In the genomic region with DNA sequence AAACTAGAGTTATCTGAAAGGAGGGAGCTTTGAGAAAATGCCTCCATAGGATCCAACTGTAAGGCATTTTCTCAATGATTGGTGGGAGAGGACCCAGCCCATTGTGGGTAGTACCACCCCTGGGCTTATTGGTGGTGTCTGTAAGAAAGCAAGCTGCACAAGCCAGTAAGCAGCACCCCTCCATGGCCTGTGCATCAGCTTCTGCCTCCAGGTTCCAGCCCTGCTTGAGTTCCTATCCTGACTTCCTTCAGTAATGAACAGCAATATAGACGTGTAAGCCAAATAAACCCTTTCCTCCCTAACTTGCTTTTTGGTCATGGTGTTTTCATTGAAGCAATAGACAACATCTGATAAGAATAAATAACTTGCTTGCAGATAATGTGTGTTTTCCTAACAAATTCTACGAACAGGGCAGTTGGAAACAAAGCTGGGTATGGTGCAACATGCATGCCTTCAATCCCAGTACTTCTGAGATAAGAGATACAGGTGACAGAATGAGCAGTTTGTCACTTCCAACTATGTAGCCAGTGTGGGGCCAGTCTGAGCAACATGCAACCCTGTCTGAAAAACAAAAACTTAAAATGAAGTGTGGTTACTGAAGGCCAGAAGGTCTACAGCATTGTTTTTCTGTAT, we compare ENCODE assay signal across 8 mouse cellular contexts. TPM values are rescaled to one million over a fixed set of nuclear protein-coding genes. Genes with fewer than 3 reads are reported as not detected.
A peak's percentile ranks its signal among the peaks of the same experiment; 100 is the strongest.
DNase-seq lines count a peak whose midpoint lies in the region; ATAC-seq lines count a peak whose summit lies in the region.

No protein-coding gene starts in this region.

- ATAC-seq in embryonic facial prominence, embryonic 15.5 days (ENCODE audit: insufficient number of reproducible peaks, low FRiP score, low TSS enrichment, low read depth), result no peak
- ATAC-seq in limb, embryonic 11.5 days (ENCODE audit: insufficient number of reproducible peaks, low FRiP score, low TSS enrichment, low read depth), result no peak
- peak; percentile 19 for ATAC-seq in neural tube, embryonic 15.5 days (ENCODE audit: low FRiP score)

- H3K4me1 ChIP-seq in embryonic facial prominence, embryonic 15.5 days, result peaks cover 26% of the 10 kb centered on the region
- peaks cover 6% of the 10 kb centered on the region; the same call in 1 of the 2 replicates for H3K4me1 ChIP-seq in limb, embryonic 11.5 days (ENCODE audit: control insufficient read depth, insufficient read depth, low read length)
- H3K4me1 ChIP-seq in neural tube, embryonic 15.5 days, result peaks cover 40% of the 10 kb centered on the region

- H3K36me3 ChIP-seq in embryonic facial prominence, embryonic 15.5 days, result peaks cover 7% of the 10 kb centered on the region; the same call in 1 of the 2 replicates
- peaks cover 8% of the 10 kb centered on the region; the same call in 1 of the 2 replicates for H3K36me3 ChIP-seq in limb, embryonic 11.5 days (ENCODE audit: control insufficient read depth, insufficient read depth, low read length)
- peaks cover 15% of the 10 kb centered on the region for H3K36me3 ChIP-seq in neural tube, embryonic 15.5 days

- H3K4me3 ChIP-seq in embryonic facial prominence, embryonic 15.5 days (replicated peaks), result peak overlapping the region; percentile 97
- H3K4me3 ChIP-seq in limb, embryonic 11.5 days (ENCODE audit: low read depth, low read length), result peak overlapping the region; percentile 96
- peak overlapping the region; percentile 96 for H3K4me3 ChIP-seq in neural tube, embryonic 15.5 days (replicated peaks)

- H3K27ac ChIP-seq in embryonic facial prominence, embryonic 15.5 days (replicated peaks), result peak overlapping the region; percentile 81
- peak overlapping the region; percentile 87 for H3K27ac ChIP-seq in limb, embryonic 11.5 days (replicated peaks; ENCODE audit: low read depth, low read length)
- peak overlapping the region; percentile 87 for H3K27ac ChIP-seq in neural tube, embryonic 15.5 days (replicated peaks)

- DNase-seq in left cerebral cortex, postnatal 4 days, result peak; percentile 6
- no peak for DNase-seq in left cerebral cortex, postnatal 25 days (ENCODE audit: low spot score in 2 of 2)
- DNase-seq in limb, embryonic 11.5 days (ENCODE audit: low spot score), result no peak
- DNase-seq in ovary, adult 18-20 months (ENCODE audit: low spot score), result no peak
- DNase-seq in right cerebral cortex, adult 2 months (ENCODE audit: low spot score in 2 of 2), result no peak
- DNase-seq in right cerebral cortex, postnatal 25 days, result no peak

- no peaks in the 10 kb centered on the region for H3K9me3 ChIP-seq in embryonic facial prominence, embryonic 15.5 days (replicated peaks)
- no peaks in the 10 kb centered on the region for H3K9me3 ChIP-seq in limb, embryonic 11.5 days (ENCODE audit: control insufficient read depth, low read length)
- H3K9me3 ChIP-seq in neural tube, embryonic 15.5 days (replicated peaks), result no peaks in the 10 kb centered on the region

- WGBS in embryonic facial prominence, embryonic 15.5 days, result 32% methylated on average over 2 of the region's 2 CpGs
- WGBS in limb, embryonic 11.5 days, result 47% methylated on average over 2 of the region's 2 CpGs
- 42% methylated on average over 2 of the region's 2 CpGs for WGBS in neural tube, embryonic 15.5 days

- H3K27me3 ChIP-seq in embryonic facial prominence, embryonic 15.5 days, result no peaks in the 10 kb centered on the region
- H3K27me3 ChIP-seq in limb, embryonic 11.5 days (ENCODE audit: control insufficient read depth, insufficient read depth, low read length), result no peaks in the 10 kb centered on the region
- H3K27me3 ChIP-seq in neural tube, embryonic 15.5 days (replicated peaks), result no peaks in the 10 kb centered on the region

- intact Hi-C loops in left cerebral cortex, postnatal 4 days (cut with DNase I), result no loop called here
- intact Hi-C loops in left cerebral cortex, postnatal 25 days (cut with DNase I), result loop anchor here (5.0 kb wide), 1 partner anchor 48 kb away; no protein-coding TSS in a partner anchor

- H3K9ac ChIP-seq in embryonic facial prominence, embryonic 15.5 days, result peak overlapping the region; percentile 31
- peak overlapping the region; percentile 80 for H3K9ac ChIP-seq in limb, embryonic 11.5 days (ENCODE audit: low read length)
- peak overlapping the region; percentile 72 for H3K9ac ChIP-seq in neural tube, embryonic 15.5 days (replicated peaks)

- H3K4me2 ChIP-seq in embryonic facial prominence, embryonic 15.5 days (replicated peaks), result peak overlapping the region; percentile 61
- H3K4me2 ChIP-seq in limb, embryonic 11.5 days (ENCODE audit: low read depth, severe bottlenecking), result peak overlapping the region; percentile 86
- H3K4me2 ChIP-seq in neural tube, embryonic 15.5 days, result peak overlapping the region; percentile 92

RNA-seq across cellular contexts. Expression of a gene that starts 0.8 kb away (rescaled TPM):
- total RNA-seq in left cerebral cortex, postnatal 4 days (2021), result 100 to 1,000 TPM; 177 to 178 TPM
- total RNA-seq in left cerebral cortex, postnatal 25 days (2021), result 100 to 1,000 TPM; 104 to 113 TPM
- polyA plus RNA-seq in embryonic facial prominence, embryonic 15.5 days (2015; fragmentation: Nextera tagmentation; extraction: Ambion mirVana), result 216 and 218 TPM in 2 replicates
- polyA plus RNA-seq in limb, embryonic 11.5 days (2014; fragmentation: Nextera tagmentation; extraction: Ambion mirVana), result 194 and 196 TPM in 2 replicates
- 299 and 302 TPM in 2 replicates for polyA plus RNA-seq in neural tube, embryonic 15.5 days (2015; fragmentation: Nextera tagmentation; extraction: Ambion mirVana)

RNA-seq across cellular contexts. Expression of a gene that starts 46.8 kb away (rescaled TPM):
- total RNA-seq in left cerebral cortex, postnatal 4 days (2021), result not detected
- total RNA-seq in left cerebral cortex, postnatal 25 days (2021), result not detected
- polyA plus RNA-seq in embryonic facial prominence, embryonic 15.5 days (2015; fragmentation: Nextera tagmentation; extraction: Ambion mirVana), result 6.3 and 8.8 TPM in 2 replicates
- polyA plus RNA-seq in limb, embryonic 11.5 days (2014; fragmentation: Nextera tagmentation; extraction: Ambion mirVana), result 7.5 and 9.6 TPM in 2 replicates
- polyA plus RNA-seq in neural tube, embryonic 15.5 days (2015; fragmentation: Nextera tagmentation; extraction: Ambion mirVana), result 1.0 and 1.3 TPM in 2 replicates

RNA-seq across cellular contexts. Expression of a gene that starts 50.2 kb away (rescaled TPM):
- 10 to 100 TPM; 77.5 to 91.2 TPM for total RNA-seq in left cerebral cortex, postnatal 4 days (2021)
- 10 to 100 TPM; 52.6 to 53.8 TPM for total RNA-seq in left cerebral cortex, postnatal 25 days (2021)
- 61.8 and 63.3 TPM in 2 replicates for polyA plus RNA-seq in embryonic facial prominence, embryonic 15.5 days (2015; fragmentation: Nextera tagmentation; extraction: Ambion mirVana)
- polyA plus RNA-seq in limb, embryonic 11.5 days (2014; fragmentation: Nextera tagmentation; extraction: Ambion mirVana), result 62.2 and 65.7 TPM in 2 replicates
- 70.3 and 72.4 TPM in 2 replicates for polyA plus RNA-seq in neural tube, embryonic 15.5 days (2015; fragmentation: Nextera tagmentation; extraction: Ambion mirVana)
